Mouse (Mus musculus) E14TG2a.4 (cell line): ENCODE results near the gene Kynu.

Experiments
- CTCF ChIP-seq: conservative IDR thresholded peaks from 2 replicates; pipeline ENCODE4 v1.5.1; 2014; ENCODE audit warnings: low read length
- NANOG ChIP-seq: IDR thresholded peaks from 2 replicates; pipeline ENCODE4 v1.6.1; 2014; ENCODE audit warnings: borderline replicate concordance, low read length, mixed read lengths
- POU5F1 ChIP-seq: IDR thresholded peaks from 2 replicates; pipeline ENCODE4 v1.6.1; 2014; ENCODE audit warnings: low read length, borderline replicate concordance

DNA sequence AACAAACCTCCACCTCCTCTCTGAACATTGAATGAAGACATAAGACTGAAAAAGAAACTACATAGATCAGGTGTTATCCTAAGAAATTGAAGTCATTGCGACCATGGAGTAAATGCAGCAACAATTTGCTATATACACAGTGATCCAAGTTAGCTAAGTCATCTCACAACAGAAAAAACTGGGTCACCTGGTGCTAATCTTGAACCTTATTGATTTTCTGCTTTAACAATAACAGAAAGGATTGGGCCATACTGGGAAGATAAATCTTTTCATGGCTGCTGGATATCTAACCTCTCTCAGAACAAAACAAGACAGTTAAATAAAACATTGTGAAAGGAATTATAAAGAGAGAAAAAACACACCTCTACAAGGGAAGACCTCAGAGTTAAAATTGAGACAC lies 8.7 kb upstream of the Kynu start:
- no peak for TF ChIP-seq CTCF
- TF ChIP-seq NANOG, result no peak
- no peak for TF ChIP-seq POU5F1
